Mouse (Mus musculus): Measurements from ENCODE around the gene Napa. TPM values are rescaled to one million over a fixed set of nuclear protein-coding genes. Genes with fewer than 3 reads are reported as not detected.
A peak's percentile ranks its signal among the peaks of the same experiment; 100 is the strongest.

Napa gene
- total RNA-seq, 2 experiments from 2014 or later, result 99.2 to 113 TPM

DNA sequence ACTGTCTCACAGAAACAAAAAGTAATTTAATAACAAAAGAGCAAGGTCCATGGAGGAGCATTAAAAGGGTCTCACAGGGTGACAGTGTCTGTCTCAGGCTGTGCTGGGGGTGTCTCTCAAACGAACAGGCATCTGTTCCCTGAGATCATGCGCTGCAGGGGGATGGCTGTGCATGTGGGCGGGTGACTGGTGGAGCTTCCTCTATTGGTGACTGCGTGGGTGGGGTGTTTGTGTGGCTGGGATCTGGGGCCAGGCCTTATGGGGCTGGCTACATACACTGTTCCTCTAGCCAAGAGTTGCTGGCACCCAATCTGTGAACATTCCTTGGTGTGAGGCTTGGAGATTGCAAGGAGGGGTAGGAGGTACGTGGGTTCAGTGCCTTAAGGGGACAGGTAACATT is 51.0 kb downstream of the Napa start:
- intact Hi-C loops (cut with DNase I), result no loop called here

GRCm38 (mm10) chr7:16150191-16151145 is 52.2 kb downstream of the Napa start:
- no peak for TF ChIP-seq CTCF (IDR thresholded peaks at IDR 0.05)
- no peak for DNase-seq
- intact Hi-C loops (cut with DNase I), result no loop called here
- Histone ChIP-seq H3K4me3 (no peak overlapping the region), H3K27ac (no peak overlapping the region)

More for the DNA sequence above, 51.0 kb downstream of the Napa start:
- TF ChIP-seq CTCF (IDR thresholded peaks at IDR 0.05), result no peak
- Histone ChIP-seq H3K4me3 (no peak overlapping the region), H3K27ac (no peak overlapping the region)
- no peak for DNase-seq

- peak; percentile 54 for DNase-seq
- H3K27ac ChIP-seq, result no peak overlapping the region
- peak; percentile 83 for TF ChIP-seq CTCF (IDR thresholded peaks at IDR 0.05)
- H3K4me3 ChIP-seq, result no peak overlapping the region
- intact Hi-C loops (cut with DNase I), result loop anchor here (1.0 to 2.0 kb wide), 3 partner anchors 55 to 177 kb away; partner anchors contain the start of gene Napa
These were observed 55.3 kb downstream of the Napa start for GRCm38 (mm10) chr7:16153522-16153921.

- H3K27ac ChIP-seq, result no peak overlapping the region
- TF ChIP-seq CTCF (IDR thresholded peaks at IDR 0.05), result no peak
- intact Hi-C loops (cut with DNase I), result loop anchor here (2.0 to 5.0 kb wide), 2 partner anchors 27 to 78 kb away; partner anchors contain the start of gene Slc8a2
- DNase-seq, result no peak
- H3K4me3 ChIP-seq, result no peak overlapping the region
These were observed 57.0 kb downstream of the Napa start for GRCm38 (mm10) chr7:16155132-16155872.

DNA sequence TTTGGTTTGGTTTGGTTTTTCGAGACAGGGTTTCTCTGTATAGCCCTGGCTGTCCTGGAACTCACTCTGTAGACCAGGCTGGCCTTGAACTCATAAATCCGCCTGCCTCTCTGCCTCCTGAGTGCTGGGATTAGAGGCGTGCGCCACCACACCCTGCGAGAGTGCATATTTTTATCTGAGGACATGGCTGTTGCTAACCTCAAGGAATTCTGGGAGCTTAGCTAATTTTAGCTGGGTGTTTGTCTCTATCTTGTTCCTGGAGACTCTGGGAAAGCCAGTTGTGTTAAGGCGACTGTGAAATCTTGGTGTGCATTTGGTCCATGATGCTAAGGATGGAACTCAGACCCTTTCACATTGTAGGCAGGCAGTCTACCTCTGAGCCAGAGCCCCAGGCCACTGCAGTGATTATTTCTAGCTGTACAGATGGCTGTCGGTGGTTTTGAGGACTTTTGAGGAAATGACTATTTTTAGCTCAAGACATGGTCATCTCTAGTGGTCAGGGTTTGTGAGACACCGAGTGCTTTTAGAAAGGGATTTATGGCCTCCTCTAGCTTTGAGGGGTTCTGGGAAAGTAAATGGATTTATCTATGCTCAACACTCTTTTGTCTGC is 58.0 kb downstream of the Napa start:
- H3K27ac ChIP-seq, result peak overlapping the region; percentile 38; the same call in 1 of the 2 replicates
- intact Hi-C loops (cut with DNase I), result loop anchor here (5.0 kb wide), 1 partner anchor 79 kb away; no protein-coding TSS in a partner anchor

GRCm38 (mm10) chr7:16158735-16159134 is 60.5 kb downstream of the Napa start:
- H3K4me3 ChIP-seq, result 0 out of 2 replicates have a peak overlapping the region, but pooled peaks have one; percentile 17
- TF ChIP-seq CTCF (IDR thresholded peaks at IDR 0.05), result no peak

More for the DNA sequence above, 58.0 kb downstream of the Napa start:
- H3K4me3 ChIP-seq, result no peak overlapping the region
- DNase-seq, result no peak
- TF ChIP-seq CTCF (IDR thresholded peaks at IDR 0.05), result no peak

DNA sequence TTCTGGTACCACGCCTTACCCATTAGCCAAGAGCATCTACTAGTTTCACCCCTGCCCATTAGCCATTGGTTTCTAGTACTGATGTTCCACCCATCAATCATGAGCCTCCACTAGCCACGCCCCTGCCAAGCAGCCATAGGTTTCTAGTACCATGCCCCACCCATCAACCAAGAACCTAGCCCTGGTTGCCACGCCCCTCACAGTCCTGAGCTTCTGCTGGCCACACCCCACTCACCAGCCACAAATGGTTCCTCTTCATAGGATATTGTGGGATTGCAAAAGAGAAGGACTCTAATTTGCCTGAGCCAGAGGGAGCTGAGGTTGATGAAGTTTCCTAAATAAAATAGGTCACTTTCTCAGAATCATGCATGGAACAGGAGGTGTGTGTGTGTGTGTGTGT is 62.4 kb downstream of the Napa start:
- no peak overlapping the region for H3K4me3 ChIP-seq
- no peak overlapping the region for H3K27ac ChIP-seq
- DNase-seq, result no peak
- no peak for TF ChIP-seq CTCF (IDR thresholded peaks at IDR 0.05)
- intact Hi-C loops (cut with DNase I), result no loop called here

More at GRCm38 (mm10) chr7:16158735-16159134, 60.5 kb downstream of the Napa start:
- H3K27ac ChIP-seq, result no peak overlapping the region
- no peak for DNase-seq
- intact Hi-C loops (cut with DNase I), result loop anchor here (5.0 kb wide), 1 partner anchor 81 kb away; no protein-coding TSS in a partner anchor

DNA sequence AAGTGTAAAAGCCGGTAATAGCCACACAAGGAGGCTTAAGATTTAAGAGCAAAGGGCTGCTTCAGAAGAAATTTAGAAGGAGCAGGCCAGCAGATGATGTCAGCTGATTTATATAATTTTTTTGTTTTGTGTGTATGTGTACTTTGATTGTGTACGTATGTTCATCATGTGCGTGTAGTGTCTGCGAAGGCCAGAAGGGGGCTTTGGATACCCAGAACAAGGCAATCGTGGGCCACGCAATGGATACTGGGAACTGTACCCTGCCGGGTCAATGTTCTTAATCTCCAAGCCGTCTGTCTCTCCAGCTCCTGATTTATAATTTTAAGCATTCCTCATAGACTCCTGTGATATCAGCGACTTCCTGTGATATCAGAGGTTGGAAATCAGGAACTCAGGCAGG is 63.0 kb downstream of the Napa start:
- intact Hi-C loops (cut with DNase I), result no loop called here
- no peak overlapping the region for H3K4me3 ChIP-seq
- H3K27ac ChIP-seq, result no peak overlapping the region
- TF ChIP-seq CTCF (IDR thresholded peaks at IDR 0.05), result no peak
- no peak for DNase-seq

GRCm38 (mm10) chr7:16162036-16162435 is 63.8 kb downstream of the Napa start:
- H3K4me3 ChIP-seq, result no peak overlapping the region
- intact Hi-C loops (cut with DNase I), result no loop called here
- no peak for DNase-seq

More at GRCm38 (mm10) chr7:16162036-16162435, 63.8 kb downstream of the Napa start:
- TF ChIP-seq CTCF (IDR thresholded peaks at IDR 0.05), result no peak
- H3K27ac ChIP-seq, result no peak overlapping the region

Other genes with a start within 250 kb of the Napa start
- gene Crx, start 218.5 kb upstream of the Napa start, total RNA-seq (2021), result not detected
- gene Crxos, start 215.8 kb upstream of the Napa start, total RNA-seq (2021), result not detected
- 1,000 to 10,000 TPM; 1,391 to 1,893 TPM for gene Selenow, start 176.1 kb upstream of the Napa start, total RNA-seq (2021)
- 10 to 100 TPM; 85.7 to 97.4 TPM for gene Nop53, start 152.4 kb upstream of the Napa start, total RNA-seq (2021)
- gene Ehd2, start 130.9 kb upstream of the Napa start, total RNA-seq (2021), result 10 to 100 TPM; 31.4 to 38.7 TPM
- 1 to 10 TPM; 6.8 to 7.1 TPM for gene Bicra, start 50.5 kb upstream of the Napa start, total RNA-seq (2021)
- gene Zfp541, start 36.6 kb upstream of the Napa start, total RNA-seq (2021), result not detected
- gene Kptn, start 21.4 kb downstream of the Napa start, total RNA-seq (2021), result 10 to 100 TPM; 10.3 to 16.0 TPM
- under 1 TPM; 0.08 to 0.28 TPM for gene Slc8a2, start 31.4 kb downstream of the Napa start, total RNA-seq (2021)
- 1 to 10 TPM; 1.5 to 2.0 TPM for gene Meis3, start 76.6 kb downstream of the Napa start, total RNA-seq (2021)
- 1 to 10 TPM; 3.8 to 4.4 TPM for gene Dhx34, start 123.6 kb downstream of the Napa start, total RNA-seq (2021)
- under 1 TPM; 0.18 to 0.39 TPM for gene C5ar2, start 145.7 kb downstream of the Napa start, total RNA-seq (2021)
- 1 to 10 TPM; 1.6 to 2.4 TPM for gene C5ar1, start 161.1 kb downstream of the Napa start, total RNA-seq (2021)
- 10 to 100 TPM; 15.7 to 15.8 TPM for gene Inafm1, start 175.2 kb downstream of the Napa start, total RNA-seq (2021)
- 10 to 100 TPM; 41.0 to 42.1 TPM for gene Ccdc9, start 188.3 kb downstream of the Napa start, total RNA-seq (2021)
- gene Bbc3, start 209.9 kb downstream of the Napa start, total RNA-seq (2021), result 1 to 10 TPM; 1.4 to 2.9 TPM